Mouse (Mus musculus): ENCODE measurements around the gene Trim2. TPM values are rescaled to one million over a fixed set of nuclear protein-coding genes. Genes with fewer than 3 reads are reported as not detected.

The Trim2 gene
- total RNA-seq, 2 experiments from 2014 or later: 2.7 to 3.3 TPM

GRCm38 (mm10) chr3:84324967-84325441, 18.3 kb upstream of the Trim2 start:
- DNase-seq: no peak
- intact Hi-C loops (cut with DNase I): no loop called here

GRCm38 (mm10) chr3:84324478-84324877, 17.8 kb upstream of the Trim2 start:
- no peak for DNase-seq
- intact Hi-C loops (cut with DNase I): no loop called here

GRCm38 (mm10) chr3:84324000-84324399, 17.3 kb upstream of the Trim2 start:
- intact Hi-C loops (cut with DNase I): no loop called here
- DNase-seq: no peak

- no peak for DNase-seq
- intact Hi-C loops (cut with DNase I): loop anchor here (10.0 kb wide), 2 partner anchors 375 to 405 kb away; no protein-coding TSS in a partner anchor
Measured at GRCm38 (mm10) chr3:84319504-84319903, 12.8 kb upstream of the Trim2 start.

GRCm38 (mm10) chr3:84318865-84319264, 12.2 kb upstream of the Trim2 start:
- intact Hi-C loops (cut with DNase I): loop anchor here (10.0 kb wide), 2 partner anchors 374 to 404 kb away; no protein-coding TSS in a partner anchor
- DNase-seq: no peak

GRCm38 (mm10) chr3:84314651-84315191, 8.0 kb upstream of the Trim2 start:
- no peak for DNase-seq
- intact Hi-C loops (cut with DNase I): loop anchor here (10.0 kb wide), 2 partner anchors 370 to 400 kb away; no protein-coding TSS in a partner anchor

GRCm38 (mm10) chr3:84313801-84314541, 7.3 kb upstream of the Trim2 start:
- intact Hi-C loops (cut with DNase I): loop anchor here (1.0 to 10.0 kb wide), 3 partner anchors 139 to 399 kb away; no protein-coding TSS in a partner anchor
- no peak for DNase-seq

- DNase-seq: peak in 1 of 2 experiments; percentile 36
- intact Hi-C loops (cut with DNase I): loop anchor here (1.0 to 10.0 kb wide), 3 partner anchors 138 to 398 kb away; no protein-coding TSS in a partner anchor
Measured at GRCm38 (mm10) chr3:84313003-84313800, 6.5 kb upstream of the Trim2 start.

GRCm38 (mm10) chr3:84312326-84312725, 5.6 kb upstream of the Trim2 start:
- no peak for DNase-seq
- intact Hi-C loops (cut with DNase I): loop anchor here (10.0 kb wide), 2 partner anchors 368 to 398 kb away; no protein-coding TSS in a partner anchor

- intact Hi-C loops (cut with DNase I): no loop called here
- peak; percentile 24 to 35 for DNase-seq
Measured at GRCm38 (mm10) chr3:84307516-84307915, 839 bp upstream of the Trim2 start.

GRCm38 (mm10) chr3:84305722-84306510, 761 bp downstream of the Trim2 start:
- no peak for DNase-seq
- intact Hi-C loops (cut with DNase I): no loop called here

- DNase-seq: no peak
- intact Hi-C loops (cut with DNase I): no loop called here
Measured at GRCm38 (mm10) chr3:84305010-84305692, 1.5 kb downstream of the Trim2 start.

- intact Hi-C loops (cut with DNase I): no loop called here
- no peak for DNase-seq
Measured at GRCm38 (mm10) chr3:84304339-84305009, 2.2 kb downstream of the Trim2 start.

- intact Hi-C loops (cut with DNase I): no loop called here
- no peak for DNase-seq
Measured at GRCm38 (mm10) chr3:84303395-84303949, 3.2 kb downstream of the Trim2 start.

- no peak for DNase-seq
- intact Hi-C loops (cut with DNase I): no loop called here
Measured at GRCm38 (mm10) chr3:84302273-84302672, 4.4 kb downstream of the Trim2 start.

- intact Hi-C loops (cut with DNase I): no loop called here
- no peak for DNase-seq
Measured at GRCm38 (mm10) chr3:84301674-84302073, 5.0 kb downstream of the Trim2 start.

- DNase-seq: no peak
- intact Hi-C loops (cut with DNase I): no loop called here
Measured at GRCm38 (mm10) chr3:84298186-84298585, 8.5 kb downstream of the Trim2 start.

- intact Hi-C loops (cut with DNase I): no loop called here
- no peak for DNase-seq
Measured at GRCm38 (mm10) chr3:84296676-84297075, 10.0 kb downstream of the Trim2 start.

GRCm38 (mm10) chr3:84294734-84295133, 11.9 kb downstream of the Trim2 start:
- intact Hi-C loops (cut with DNase I): no loop called here
- DNase-seq: no peak
